In genomic region chr7:121778553-121778952, GRCm38 (mm10) we compare ENCODE assay signal across 19 mouse cellular contexts. TPM values are rescaled to one million over a fixed set of nuclear protein-coding genes. Genes with fewer than 3 reads are reported as not detected.
"Had no signal": no experiment of that assay in that cellular context is flagged by ENCODE, and none has a peak within 500 bp of the region (broad histone marks: within the 10 kb centered on the region; RNA-seq: fewer than 3 reads in every experiment).

No protein-coding gene starts in this region.

- H3K27me3 ChIP-seq: hindbrain, embryonic 15.5 days; intestine, embryonic 15.5 days; limb, embryonic 12.5 days; limb, embryonic 15.5 days had no signal

- ATAC-seq: intestine, embryonic 15.5 days; liver, postnatal 0 days had no signal

- H3K36me3 ChIP-seq: hindbrain, embryonic 15.5 days; intestine, embryonic 15.5 days; limb, embryonic 12.5 days; limb, embryonic 15.5 days had no signal

- DNase-seq: kidney, adult 11 months; kidney, adult 9 months; kidney, postnatal 14 days; kidney, postnatal 4 days; left cerebral cortex, postnatal 4 days; liver, postnatal 0 days; midbrain, embryonic 14.5 days; right cerebral cortex, postnatal 4 days; thymus, adult 2 months; thymus, postnatal 14 days; thymus, postnatal 4 days had no signal

- H3K9me3 ChIP-seq: hindbrain, embryonic 15.5 days; intestine, embryonic 15.5 days; limb, embryonic 12.5 days; limb, embryonic 15.5 days had no signal

- H3K4me1 ChIP-seq: hindbrain, embryonic 15.5 days; intestine, embryonic 15.5 days; limb, embryonic 12.5 days; limb, embryonic 15.5 days had no signal

- H3K27ac ChIP-seq: hindbrain, embryonic 15.5 days; intestine, embryonic 15.5 days; limb, embryonic 12.5 days; limb, embryonic 15.5 days; liver, embryonic 14.5 days had no signal

- H3K4me3 ChIP-seq: hindbrain, embryonic 15.5 days; intestine, embryonic 15.5 days; limb, embryonic 12.5 days; limb, embryonic 15.5 days had no signal

- H3K4me2 ChIP-seq: hindbrain, embryonic 15.5 days; intestine, embryonic 15.5 days; limb, embryonic 12.5 days; limb, embryonic 15.5 days; liver, embryonic 11.5 days; midbrain, embryonic 11.5 days had no signal

- H3K9ac ChIP-seq: hindbrain, embryonic 15.5 days; intestine, embryonic 15.5 days; limb, embryonic 12.5 days; limb, embryonic 15.5 days; liver, embryonic 14.5 days; liver, postnatal 0 days had no signal

RNA-seq across cellular contexts. Expression of gene Scnn1g, which starts 44.3 kb away (rescaled TPM):
- polyA plus RNA-seq: liver, embryonic 11.5 days; liver, embryonic 14.5 days; liver, postnatal 0 days; midbrain, embryonic 11.5 days; midbrain, embryonic 14.5 days; neural tube, embryonic 14.5 days had no signal
